Mouse (Mus musculus) kidney, embryonic 14.5 days (tissue): Measurements from ENCODE around the gene Olfr328. TPM values are rescaled to one million over a fixed set of nuclear protein-coding genes. Genes with fewer than 3 reads are reported as not detected.

Source experiments
- polyA plus RNA-seq: library from polyadenylated mRNA; unstranded; fragments of >200 nt; fragmentation: Nextera tagmentation; extraction: Ambion mirVana; gene quantifications from 2 replicates; pipeline ENCODE4 v1.2.1, GENCODE M21; 2014

Olfr328 gene
- polyA plus RNA-seq, 1 experiment from 2014 or later, result 0.18 TPM

Other genes with a start within 250 kb of the Olfr328 start
- 19.3 and 23.1 TPM in 2 replicates for gene Zfp692, start 248.6 kb downstream of the Olfr328 start, polyA plus RNA-seq
- gene Zfp672, start 225.3 kb downstream of the Olfr328 start, polyA plus RNA-seq, result 34.4 and 34.5 TPM in 2 replicates
- 17.0 and 27.5 TPM in 2 replicates for gene Sh3bp5l, start 224.9 kb downstream of the Olfr328 start, polyA plus RNA-seq
- gene Lypd8, start 176.6 kb downstream of the Olfr328 start, polyA plus RNA-seq, result not detected in 2 replicates
- gene 1810065E05Rik, start 134.5 kb downstream of the Olfr328 start, polyA plus RNA-seq, result 0.36 TPM in 1 of 2 replicates, not detected in the other
- not detected in 2 replicates for gene Gm12253, start 123.1 kb downstream of the Olfr328 start, polyA plus RNA-seq
- gene Lypd9, start 102.7 kb downstream of the Olfr328 start, polyA plus RNA-seq, result not detected in 2 replicates
- gene Olfr30, start 93.4 kb downstream of the Olfr328 start, polyA plus RNA-seq, result not detected in 2 replicates
- gene Olfr332, start 63.1 kb downstream of the Olfr328 start, polyA plus RNA-seq, result 0.11 TPM in 1 of 2 replicates, not detected in the other
- not detected in 2 replicates for gene Olfr331, start 53.1 kb downstream of the Olfr328 start, polyA plus RNA-seq
- not detected in 2 replicates for gene Olfr330, start 20.8 kb downstream of the Olfr328 start, polyA plus RNA-seq
- gene Olfr329-ps, start 9.2 kb downstream of the Olfr328 start, polyA plus RNA-seq, result not detected in 2 replicates
- gene Olfr224, start 14.9 kb upstream of the Olfr328 start, polyA plus RNA-seq, result not detected in 2 replicates
- not detected in 2 replicates for gene Olfr325, start 22.1 kb upstream of the Olfr328 start, polyA plus RNA-seq
- gene Olfr324, start 39.5 kb upstream of the Olfr328 start, polyA plus RNA-seq, result not detected in 2 replicates
- gene 2210407C18Rik, start 60.4 kb upstream of the Olfr328 start, polyA plus RNA-seq, result not detected in 2 replicates
- gene Olfr323, start 74.9 kb upstream of the Olfr328 start, polyA plus RNA-seq, result not detected in 2 replicates
- gene Trim58, start 84.8 kb upstream of the Olfr328 start, polyA plus RNA-seq, result not detected in 2 replicates
- gene Olfr322, start 103.1 kb upstream of the Olfr328 start, polyA plus RNA-seq, result 0.07 TPM in 1 of 2 replicates, not detected in the other
- gene Olfr320, start 125.5 kb upstream of the Olfr328 start, polyA plus RNA-seq, result not detected in 2 replicates
- not detected in 2 replicates for gene Olfr319, start 143.5 kb upstream of the Olfr328 start, polyA plus RNA-seq
- not detected in 2 replicates for gene Olfr318, start 168.4 kb upstream of the Olfr328 start, polyA plus RNA-seq
- gene Olfr317, start 183.6 kb upstream of the Olfr328 start, polyA plus RNA-seq, result not detected in 2 replicates
- gene Olfr316, start 197.1 kb upstream of the Olfr328 start, polyA plus RNA-seq, result not detected in 2 replicates
- not detected in 2 replicates for gene Olfr315, start 217.6 kb upstream of the Olfr328 start, polyA plus RNA-seq
- not detected in 2 replicates for gene Olfr314, start 227.3 kb upstream of the Olfr328 start, polyA plus RNA-seq
- gene Fam183b, start 246.3 kb upstream of the Olfr328 start, polyA plus RNA-seq, result not detected in 2 replicates